Comparison of ENCODE assay signal across 9 mouse cellular contexts in genomic region chr7:46796206-46796679, GRCm38 (mm10). TPM values are rescaled to one million over a fixed set of nuclear protein-coding genes. Genes with fewer than 3 reads are reported as not detected.
DNase-seq lines count a peak whose midpoint lies in the region; ATAC-seq lines count a peak whose summit lies in the region.
"Had no signal": no experiment of that assay in that cellular context is flagged by ENCODE, and none has a peak within 500 bp of the region (broad histone marks: within the 10 kb centered on the region; RNA-seq: fewer than 3 reads in every experiment).

No protein-coding gene starts in this region.

- H3K9me3 ChIP-seq in intestine, embryonic 16.5 days (ENCODE audit: control insufficient read depth, low read length) = no peaks in the 10 kb centered on the region

- peak overlapping the region; percentile 85 for H3K9ac ChIP-seq in intestine, embryonic 16.5 days (ENCODE audit: low read depth, low read length)

- H3K36me3 ChIP-seq in intestine, embryonic 16.5 days (ENCODE audit: control insufficient read depth, insufficient read depth, low read length) = peaks cover 3% of the 10 kb centered on the region; the same call in 1 of the 2 replicates

- peaks cover 12% of the 10 kb centered on the region for H3K4me1 ChIP-seq in intestine, embryonic 16.5 days (ENCODE audit: control insufficient read depth, insufficient read depth, low read length)

- under 1% methylated on average over 31 of the region's 31 CpGs for WGBS in intestine, embryonic 16.5 days

- peak overlapping the region; percentile 70 for H3K4me2 ChIP-seq in intestine, embryonic 16.5 days (ENCODE audit: low read depth, low read length)

- H3K27me3 ChIP-seq in intestine, embryonic 16.5 days (replicated peaks; ENCODE audit: control insufficient read depth, insufficient read depth, low read length) = no peaks in the 10 kb centered on the region

- peak overlapping the region; percentile 86 for H3K27ac ChIP-seq in intestine, embryonic 16.5 days (ENCODE audit: low read length)

- peak; percentile 10 for DNase-seq in embryo, embryonic 10 days (ENCODE audit: low spot score)
- DNase-seq in embryo, embryonic 10.5 days (ENCODE audit: low spot score) = no peak
- peak; percentile 5 for DNase-seq in ovary, postnatal 36 days (ENCODE audit: low spot score)
- no peak for DNase-seq in ovary, adult 18-20 months (ENCODE audit: low spot score)
- DNase-seq in layer of hippocampus, postnatal 14 days (ENCODE audit: low spot score in 2 of 2) = no peak
- DNase-seq in right cerebral cortex, postnatal 14 days = no peak

- H3K4me3 ChIP-seq in intestine, embryonic 16.5 days (ENCODE audit: low read length) = peak overlapping the region; percentile 80

- peak; percentile 36 for ATAC-seq in intestine, embryonic 16.5 days
- 0 out of 2 replicates have a peak, but pooled peaks have one; percentile 6 for ATAC-seq in monocyte, adult 5-6 weeks (replicated peaks; ENCODE audit: insufficient number of reproducible peaks, low FRiP score, low TSS enrichment, poor library complexity, severe bottlenecking)

RNA-seq across cellular contexts. Expression of gene Gtf2h1, which starts 0.3 kb away (rescaled TPM):
- 78.5 and 80.1 TPM in 2 replicates for polyA plus RNA-seq in intestine, embryonic 16.5 days (2015; fragmentation: Nextera tagmentation; extraction: Ambion mirVana)
- total RNA-seq in monocyte, adult 5-6 weeks (2017) = 66.3 to 96.5 TPM (median 95.7 TPM) in 3 replicates
- 10 to 100 TPM; 34.3 to 41.6 TPM for total RNA-seq in layer of hippocampus, postnatal 14 days (2021)

RNA-seq across cellular contexts. Expression of gene Hps5, which starts 0.4 kb away (rescaled TPM):
- 27.2 and 31.2 TPM in 2 replicates for polyA plus RNA-seq in intestine, embryonic 16.5 days (2015; fragmentation: Nextera tagmentation; extraction: Ambion mirVana)
- 70.1 to 71.8 TPM (median 71.7 TPM) in 3 replicates for total RNA-seq in monocyte, adult 5-6 weeks (2017)
- total RNA-seq in layer of hippocampus, postnatal 14 days (2021) = 10 to 100 TPM; 16.0 to 18.7 TPM

RNA-seq across cellular contexts. Expression of gene Saa2, which starts 44.7 kb away (rescaled TPM):
- 0.18 TPM in 1 of 2 replicates, not detected in the other for polyA plus RNA-seq in intestine, embryonic 16.5 days (2015; fragmentation: Nextera tagmentation; extraction: Ambion mirVana)
- not detected in 3 replicates for total RNA-seq in monocyte, adult 5-6 weeks (2017)
- not detected for total RNA-seq in layer of hippocampus, postnatal 14 days (2021)
- polyA plus RNA-seq: gonadal fat pad, adult 2 months had no signal

RNA-seq across cellular contexts. Expression of gene Ldha, which starts 45.0 kb away (rescaled TPM):
- 3,052 and 3,173 TPM in 2 replicates for polyA plus RNA-seq in intestine, embryonic 16.5 days (2015; fragmentation: Nextera tagmentation; extraction: Ambion mirVana)
- total RNA-seq in monocyte, adult 5-6 weeks (2017) = 260 to 317 TPM (median 292 TPM) in 3 replicates
- 100 to 1,000 TPM; 378 to 396 TPM for total RNA-seq in layer of hippocampus, postnatal 14 days (2021)

RNA-seq across cellular contexts. Expression of gene Saa1, which starts 53.5 kb away (rescaled TPM):
- 0.28 and 0.34 TPM in 2 replicates for polyA plus RNA-seq in intestine, embryonic 16.5 days (2015; fragmentation: Nextera tagmentation; extraction: Ambion mirVana)
- total RNA-seq in monocyte, adult 5-6 weeks (2017) = not detected in 3 replicates
- total RNA-seq in layer of hippocampus, postnatal 14 days (2021) = not detected

Comparison
In these comparisons a context has a peak if more than half of its experiments do, and no peak if none do; other contexts are left out.
1. DNase-seq: peak in embryo, embryonic 10 days (single experiment) and ovary, postnatal 36 days (single experiment); none in embryo, embryonic 10.5 days (single experiment), ovary, adult 18-20 months (single experiment), layer of hippocampus, postnatal 14 days (0 of 2) and right cerebral cortex, postnatal 14 days (single experiment).